Mouse (Mus musculus) midbrain, embryonic 10.5 days (tissue): ENCODE data around the gene Dusp21. TPM values are rescaled to one million over a fixed set of nuclear protein-coding genes. Genes with fewer than 3 reads are reported as not detected.

Source experiments
- DNase-seq: peaks from one replicate; pipeline ENCODE4 v3.0.0-alpha.2; 2017; ENCODE audit warnings: low spot score
- H3K27ac ChIP-seq: fragments of 300-500 bp; sonication (generic); replicated peaks from 2 replicates; pipeline ENCODE4 v1.5.1; 2016; ENCODE audit warnings: mild to moderate bottlenecking
- H3K27me3 ChIP-seq: fragments of 300-500 bp; sonication (generic); 2 replicates; pipeline ENCODE4 v1.6.1; 2016; ENCODE audit warnings: low read depth, mild to moderate bottlenecking; ENCODE audit not compliant: poor library complexity, severe bottlenecking
- H3K36me3 ChIP-seq: fragments of 300-500 bp; sonication (generic); 2 replicates; pipeline ENCODE4 v1.6.1; 2016; ENCODE audit warnings: mild to moderate bottlenecking, moderate library complexity
- H3K4me1 ChIP-seq: fragments of 300-500 bp; sonication (generic); 2 replicates; pipeline ENCODE4 v1.6.1; 2016
- H3K4me3 ChIP-seq: fragments of 300-500 bp; sonication (generic); 2 replicates; pipeline ENCODE4 v1.5.1; 2016; ENCODE audit warnings: mild to moderate bottlenecking, moderate library complexity
- H3K9me3 ChIP-seq: fragments of 300-500 bp; sonication (generic); replicated peaks from 2 replicates; pipeline ENCODE4 v1.6.1; 2016; ENCODE audit warnings: mild to moderate bottlenecking
- WGBS: fragments of 180-500 bp; shearing (Covaris S2); methylation state at CpG from one replicate; pipeline ENCODE4 v1.1.7; 2016; 5-methylcytosine and 5-hydroxymethylcytosine counted together
- polyA plus RNA-seq: library from polyadenylated mRNA; unstranded; fragments of >200 nt; fragmentation: Nextera tagmentation; extraction: Ambion mirVana; gene quantifications from 2 replicates; pipeline ENCODE4 v1.2.1, GENCODE M21; 2016

The Dusp21 gene
- not detected in 2 replicates for polyA plus RNA-seq

DNA sequence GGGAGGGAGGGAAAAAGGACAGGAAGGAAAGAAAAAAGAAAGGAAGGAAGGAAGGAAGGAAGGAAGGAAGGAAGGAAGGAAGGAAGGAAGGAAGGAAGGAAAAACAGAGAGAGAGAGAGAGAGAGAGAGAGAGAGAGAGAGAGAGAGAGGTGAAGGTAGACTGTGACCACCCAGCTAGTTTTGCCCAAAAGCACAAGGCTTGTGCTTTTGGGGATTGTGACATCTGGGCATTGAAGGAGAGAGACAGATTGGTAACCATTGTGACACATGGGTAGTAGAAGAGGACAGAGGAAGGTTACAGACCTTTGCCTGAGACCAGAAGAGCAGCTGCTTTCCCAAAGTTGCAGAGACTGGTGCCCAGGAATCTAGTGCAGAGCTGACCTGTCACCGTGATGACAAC, at the start of gene Dusp21:
TSS of gene Dusp21 (plus strand) at position 301 of the 400 bp plus-strand sequence.
- Histone ChIP-seq H3K4me3 (no peak within 1 kb of the TSS), H3K27ac (no peak within 1 kb of the TSS), H3K36me3 (no peaks in the 10 kb centered on the region), H3K27me3 (no peaks in the 10 kb centered on the region), H3K4me1 (no peaks in the 10 kb centered on the region), H3K9me3 (no peaks in the 10 kb centered on the region)
- DNase-seq = no peak
- WGBS = 96% methylated on average over 1 of the region's 1 CpGs

DNA sequence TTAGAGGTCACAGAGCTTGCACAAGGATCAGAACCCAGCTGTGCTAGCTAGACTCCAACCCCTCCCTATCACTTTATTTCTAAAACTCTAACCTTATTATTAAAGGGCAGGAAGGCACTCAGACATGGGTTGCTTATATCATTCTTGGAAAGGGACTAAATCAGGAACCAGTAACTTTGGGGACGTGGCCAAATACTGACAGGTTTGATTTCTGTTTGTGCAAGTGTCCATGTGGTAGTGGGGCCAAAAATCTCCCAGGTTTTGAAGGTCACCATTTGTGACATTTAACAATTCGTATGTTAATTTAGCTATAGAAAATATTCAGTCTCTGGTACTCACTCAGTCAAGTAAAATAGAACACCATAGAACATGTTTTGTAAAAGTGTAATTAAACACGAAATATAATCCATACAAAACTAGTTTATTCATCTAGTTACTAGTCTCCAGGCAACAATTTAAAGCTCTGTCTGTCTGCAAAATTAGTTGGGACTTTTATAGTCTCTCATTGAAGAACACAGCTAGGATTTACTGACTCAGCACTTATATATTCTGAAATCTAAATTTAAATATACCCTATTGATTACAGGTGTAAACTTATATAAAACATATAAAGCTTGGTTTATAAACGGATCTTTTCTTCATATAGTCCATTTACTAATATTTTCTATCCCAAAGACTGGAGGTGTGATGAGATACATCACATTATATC, 15.2 kb downstream of the Dusp21 start:
- no peak for DNase-seq
- Histone ChIP-seq H3K27me3 (no peaks in the 10 kb centered on the region), H3K9me3 (no peaks in the 10 kb centered on the region), H3K4me3 (peak overlapping the region; percentile 87), H3K36me3 (no peaks in the 10 kb centered on the region), H3K27ac (no peak overlapping the region), H3K4me1 (peaks cover 3% of the 10 kb centered on the region; the same call in 1 of the 2 replicates)
- WGBS = 62% methylated on average over 4 of the region's 4 CpGs

DNA sequence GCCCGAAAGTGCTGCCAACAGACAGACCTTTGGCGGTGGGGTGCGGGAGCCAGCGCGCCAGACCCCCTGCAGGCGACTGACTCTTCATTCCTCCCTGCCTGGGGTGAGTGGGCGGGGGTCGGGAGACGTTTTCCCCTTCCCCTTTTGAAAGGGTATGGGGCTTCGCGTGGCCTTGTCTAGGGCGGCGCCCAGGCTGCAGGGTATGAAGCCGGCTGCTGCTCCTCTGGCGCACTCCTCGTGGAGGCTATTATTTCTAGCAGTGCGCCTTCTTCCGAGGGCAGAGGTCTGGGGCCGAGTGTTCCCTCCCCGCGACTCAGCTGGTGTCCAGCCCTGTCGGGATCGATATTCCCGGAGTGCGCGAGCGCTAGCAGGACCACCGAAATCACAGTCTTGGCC, 16.1 kb downstream of the Dusp21 start:
- H3K4me1 ChIP-seq = peaks cover 3% of the 10 kb centered on the region; the same call in 1 of the 2 replicates
- H3K27ac ChIP-seq = peak overlapping the region; percentile 96
- H3K9me3 ChIP-seq = no peaks in the 10 kb centered on the region
- peak overlapping the region; percentile 87 for H3K4me3 ChIP-seq
- H3K36me3 ChIP-seq = no peaks in the 10 kb centered on the region
- no peak for DNase-seq
- H3K27me3 ChIP-seq = no peaks in the 10 kb centered on the region
- under 1% methylated on average over 28 of the region's 28 CpGs for WGBS

DNA sequence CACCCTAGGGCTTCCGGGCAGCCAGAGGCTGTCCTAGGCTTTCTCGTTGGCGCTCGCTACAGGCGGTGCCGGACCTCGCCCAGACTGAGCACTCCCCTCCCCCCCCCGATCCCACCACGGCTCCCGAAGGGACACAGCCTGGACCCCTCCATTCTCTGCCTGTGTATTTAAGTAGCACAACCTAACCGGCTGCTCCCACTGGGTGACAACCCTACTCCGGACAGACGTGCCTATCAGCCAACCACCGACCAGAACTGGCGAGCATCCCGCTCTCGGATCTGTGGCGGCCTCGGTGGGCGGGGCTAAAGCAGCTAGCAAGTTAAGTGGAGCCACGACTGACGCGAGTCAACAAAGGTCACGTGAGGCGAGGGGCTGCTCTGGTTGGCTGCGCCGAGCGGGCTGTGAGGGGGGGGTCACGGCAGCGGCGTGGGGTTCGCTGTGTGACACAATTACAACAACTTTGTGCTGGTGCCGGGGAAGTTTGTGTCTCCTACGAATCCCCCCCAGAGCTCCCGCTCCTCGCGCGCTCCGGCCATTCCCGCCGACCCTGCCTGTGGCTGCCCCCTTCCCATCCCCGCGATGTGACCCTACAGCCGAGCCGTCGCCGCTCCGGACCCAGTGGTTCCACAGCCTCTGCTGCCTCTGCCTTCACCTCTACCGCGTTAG, 16.7 kb downstream of the Dusp21 start, which contains the start of gene Kdm6a:
TSS of gene Kdm6a (plus strand) at position 384 of the 666 bp plus-strand sequence.
- no peaks in the 10 kb centered on the region for H3K9me3 ChIP-seq
- no peaks in the 10 kb centered on the region for H3K27me3 ChIP-seq
- H3K4me1 ChIP-seq = peaks cover 3% of the 10 kb centered on the region; the same call in 1 of the 2 replicates
- H3K4me3 ChIP-seq = peak within 1 kb of the TSS; percentile 87
- DNase-seq = peak; percentile 95
- H3K27ac ChIP-seq = peak within 1 kb of the TSS; percentile 96
- H3K36me3 ChIP-seq = peaks cover 4% of the 10 kb centered on the region; the same call in 1 of the 2 replicates
- 3% methylated on average over 47 of the region's 50 CpGs for WGBS

DNA sequence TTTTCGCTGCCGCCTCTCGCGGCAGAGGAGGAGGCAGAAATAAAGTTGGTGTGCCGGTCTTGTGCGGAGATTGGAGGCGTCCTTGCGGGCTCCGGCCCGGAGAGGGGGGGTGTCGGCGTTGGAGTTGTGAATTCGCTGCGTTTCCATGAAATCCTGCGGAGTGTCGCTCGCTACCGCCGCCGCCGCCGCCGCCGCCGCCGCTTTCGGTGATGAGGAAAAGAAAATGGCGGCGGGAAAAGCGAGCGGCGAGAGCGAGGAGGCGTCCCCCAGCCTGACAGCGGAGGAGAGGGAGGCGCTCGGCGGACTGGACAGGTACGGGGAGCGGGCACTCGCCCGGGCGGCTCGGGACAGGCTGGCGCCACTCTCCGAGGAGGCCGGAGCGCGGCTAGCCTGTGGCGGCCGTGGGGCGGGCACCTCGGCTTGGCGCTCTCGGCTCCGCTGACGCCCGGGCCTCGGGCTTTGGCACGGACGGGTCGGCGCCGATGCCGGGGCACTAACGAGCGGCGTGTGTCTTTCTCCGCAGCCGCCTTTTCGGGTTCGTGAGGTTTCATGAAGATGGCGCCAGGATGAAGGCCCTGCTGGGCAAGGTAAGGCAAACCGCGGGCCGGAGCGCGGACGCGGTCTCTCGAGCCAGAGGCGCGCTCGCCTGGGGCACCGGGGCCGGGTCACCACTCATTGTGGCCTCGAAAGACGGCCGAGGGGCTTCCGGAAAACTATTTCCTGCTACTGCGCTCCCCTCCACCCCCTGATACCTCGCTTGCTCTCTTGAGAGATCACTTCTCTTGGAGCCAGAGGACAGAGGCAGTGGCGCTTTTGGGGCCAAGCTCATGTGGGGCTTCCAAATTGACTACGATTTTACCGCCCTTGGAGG, 17.4 kb downstream of the Dusp21 start:
- Histone ChIP-seq H3K9me3 (no peaks in the 10 kb centered on the region), H3K27ac (peak overlapping the region; percentile 96), H3K27me3 (no peaks in the 10 kb centered on the region), H3K36me3 (peaks cover 5% of the 10 kb centered on the region; the same call in 1 of the 2 replicates), H3K4me3 (peak overlapping the region; percentile 87), H3K4me1 (peaks cover 3% of the 10 kb centered on the region; the same call in 1 of the 2 replicates)
- WGBS = under 1% methylated on average over 86 of the region's 95 CpGs
- DNase-seq = peak; percentile 69

DNA sequence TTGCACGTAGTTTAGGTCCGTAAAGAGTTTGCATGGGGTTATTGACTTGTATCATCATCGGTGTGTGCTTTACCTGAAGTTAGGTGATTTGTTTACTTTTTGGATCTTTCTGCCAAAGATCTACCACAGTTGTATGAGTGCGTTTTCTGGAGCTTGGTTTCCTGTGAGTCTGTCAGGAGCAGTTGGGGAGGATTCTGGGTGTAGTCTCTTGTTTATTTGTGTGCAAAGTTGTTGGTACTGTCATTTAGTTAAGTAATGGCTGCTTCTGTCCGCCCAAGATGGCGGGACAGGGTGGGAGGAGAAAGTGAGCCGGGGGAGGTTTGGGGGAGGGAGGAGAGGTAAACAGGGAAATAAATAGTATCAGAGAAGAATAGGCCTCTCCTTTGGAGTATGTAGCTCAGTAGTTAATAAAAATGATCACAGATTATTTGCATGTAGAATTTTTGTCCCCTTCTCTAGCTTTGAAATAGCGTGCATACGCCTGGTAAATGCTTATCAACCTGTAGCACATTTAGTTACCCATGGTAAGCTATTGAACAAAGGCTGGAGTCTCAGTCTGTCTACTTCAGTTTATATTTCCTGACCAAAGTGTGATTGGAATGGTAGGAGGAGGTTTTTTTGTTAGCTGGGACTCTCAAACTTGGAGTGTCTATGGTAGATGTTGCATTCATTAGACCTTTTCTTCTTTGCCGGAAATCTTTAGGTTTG, 18.4 kb downstream of the Dusp21 start:
- Histone ChIP-seq H3K27ac (peak overlapping the region; percentile 96), H3K4me3 (peak overlapping the region; percentile 87), H3K4me1 (peaks cover 3% of the 10 kb centered on the region; the same call in 1 of the 2 replicates), H3K9me3 (no peaks in the 10 kb centered on the region), H3K36me3 (peaks cover 9% of the 10 kb centered on the region; the same call in 1 of the 2 replicates), H3K27me3 (no peaks in the 10 kb centered on the region)
- 3% methylated on average over 10 of the region's 10 CpGs for WGBS
- peak; percentile 30 for DNase-seq

DNA sequence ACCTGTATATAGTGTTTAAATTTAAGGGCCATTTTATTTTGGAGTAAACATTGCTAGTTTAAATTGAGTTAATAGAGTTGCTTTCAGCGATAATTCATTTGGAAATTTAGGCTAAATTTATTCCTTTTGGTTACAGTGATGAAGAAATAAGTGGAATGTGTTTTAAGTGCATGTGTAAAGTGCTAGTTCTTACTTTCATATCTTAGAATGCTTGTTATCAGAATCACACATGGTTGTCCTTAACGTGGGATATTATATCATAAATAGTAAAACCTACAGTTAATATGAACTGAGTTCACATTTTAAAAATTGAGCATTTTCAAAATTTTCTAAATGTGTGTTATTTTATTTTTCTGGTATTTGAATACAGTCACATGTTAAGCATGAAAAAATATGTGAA, 19.5 kb downstream of the Dusp21 start:
- Histone ChIP-seq H3K36me3 (peaks cover 9% of the 10 kb centered on the region; the same call in 1 of the 2 replicates), H3K9me3 (no peaks in the 10 kb centered on the region), H3K4me3 (peak overlapping the region; percentile 87), H3K27me3 (no peaks in the 10 kb centered on the region), H3K4me1 (peaks cover 3% of the 10 kb centered on the region; the same call in 1 of the 2 replicates), H3K27ac (no peak overlapping the region)
- 87% methylated on average over 2 of the region's 2 CpGs for WGBS
- DNase-seq = no peak

DNA sequence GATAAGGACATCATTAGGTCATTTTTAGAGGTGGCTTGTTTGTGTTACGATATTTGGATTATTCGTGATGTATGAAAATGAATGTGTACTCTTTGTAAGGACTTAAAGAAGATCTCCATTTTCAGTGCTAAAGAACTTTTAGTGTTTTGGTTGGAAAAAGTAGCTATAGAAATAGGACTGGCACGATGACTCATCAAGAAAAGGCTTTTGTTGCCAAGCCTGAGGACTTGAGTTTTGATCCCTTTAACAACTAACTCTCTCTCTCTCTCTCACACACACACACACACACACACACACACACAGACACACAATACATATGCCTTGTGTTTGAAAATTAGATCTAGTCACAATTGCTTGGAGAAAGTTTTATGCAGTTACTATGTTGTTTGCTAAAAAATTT, 21.3 kb downstream of the Dusp21 start:
- no peak for DNase-seq
- Histone ChIP-seq H3K27me3 (no peaks in the 10 kb centered on the region), H3K9me3 (no peaks in the 10 kb centered on the region), H3K4me1 (no peaks in the 10 kb centered on the region), H3K36me3 (peaks cover 14% of the 10 kb centered on the region; the same call in 1 of the 2 replicates), H3K4me3 (no peak overlapping the region), H3K27ac (no peak overlapping the region)
- WGBS = 91% methylated on average over 3 of the region's 3 CpGs

DNA sequence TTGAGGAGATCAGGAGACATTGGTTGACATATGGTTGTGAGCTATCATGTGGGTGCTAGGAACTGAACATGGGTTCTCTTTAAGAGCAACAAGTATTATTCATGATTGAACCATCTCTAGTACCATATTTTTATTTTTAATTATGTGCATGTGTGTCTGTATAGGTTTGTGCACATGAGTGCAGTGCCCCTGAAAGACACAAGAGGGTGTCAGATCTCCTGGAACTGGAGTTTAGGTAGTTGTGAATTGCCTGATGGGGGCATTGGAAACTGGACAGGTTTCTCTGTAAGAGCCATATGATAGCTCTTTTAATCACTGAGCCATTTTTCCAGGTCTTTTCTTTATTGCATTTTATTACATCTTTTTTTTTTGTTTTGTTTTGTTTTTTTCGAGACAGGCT, 23.3 kb downstream of the Dusp21 start:
- no peaks in the 10 kb centered on the region for H3K4me1 ChIP-seq
- WGBS = 89% methylated on average over 1 of the region's 1 CpGs
- DNase-seq = no peak
- peaks cover 14% of the 10 kb centered on the region; the same call in 1 of the 2 replicates for H3K36me3 ChIP-seq
- H3K27me3 ChIP-seq = no peaks in the 10 kb centered on the region
- no peak overlapping the region for H3K27ac ChIP-seq
- no peaks in the 10 kb centered on the region for H3K9me3 ChIP-seq
- no peak overlapping the region for H3K4me3 ChIP-seq

DNA sequence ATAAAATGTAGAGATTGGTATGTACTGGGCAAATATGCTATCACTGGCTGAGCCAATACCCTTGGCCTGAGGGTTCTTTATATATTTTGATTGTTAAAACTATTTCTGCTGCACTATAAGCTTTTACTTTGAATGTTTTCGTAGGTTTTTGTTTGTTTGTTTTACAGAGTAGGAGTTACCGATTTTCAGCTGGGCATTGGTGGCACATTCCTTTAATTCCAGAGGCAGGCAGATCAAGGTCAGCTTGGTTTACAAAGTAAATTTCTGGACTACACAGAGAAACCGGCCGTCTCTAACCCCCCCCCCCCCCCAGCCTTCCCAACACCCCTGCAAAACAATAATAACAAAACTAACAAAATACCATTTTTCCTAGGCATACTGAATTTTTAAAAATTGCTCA, 29.2 kb downstream of the Dusp21 start:
- WGBS = 89% methylated on average over 4 of the region's 4 CpGs
- no peak overlapping the region for H3K27ac ChIP-seq
- DNase-seq = no peak
- no peaks in the 10 kb centered on the region for H3K27me3 ChIP-seq
- H3K9me3 ChIP-seq = no peaks in the 10 kb centered on the region
- H3K36me3 ChIP-seq = peaks cover 5% of the 10 kb centered on the region; the same call in 1 of the 2 replicates
- no peak overlapping the region for H3K4me3 ChIP-seq
- H3K4me1 ChIP-seq = no peaks in the 10 kb centered on the region

DNA sequence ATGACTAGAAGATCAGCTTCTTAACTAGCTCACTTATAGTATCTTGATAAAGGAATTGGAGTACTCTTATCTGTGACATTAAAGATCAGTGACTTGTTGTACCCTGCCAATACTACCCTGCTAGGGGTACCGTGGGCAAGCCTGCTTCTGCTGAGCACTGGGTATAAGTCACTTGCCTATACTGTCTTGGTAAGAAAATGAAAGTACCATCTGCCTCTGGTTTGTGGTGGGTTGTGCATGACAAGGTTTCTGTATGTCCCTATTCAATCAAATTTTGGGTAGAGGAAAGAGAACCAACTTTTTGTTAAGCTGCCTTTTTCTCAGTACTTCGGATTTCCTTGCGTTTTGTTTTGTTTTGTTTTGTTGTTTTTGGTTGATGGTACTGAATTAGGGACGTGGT, 32.1 kb downstream of the Dusp21 start:
- Histone ChIP-seq H3K27ac (no peak overlapping the region), H3K4me3 (no peak overlapping the region), H3K27me3 (no peaks in the 10 kb centered on the region), H3K4me1 (no peaks in the 10 kb centered on the region), H3K36me3 (no peaks in the 10 kb centered on the region), H3K9me3 (no peaks in the 10 kb centered on the region)
- 83% methylated on average over 4 of the region's 4 CpGs for WGBS
- no peak for DNase-seq

DNA sequence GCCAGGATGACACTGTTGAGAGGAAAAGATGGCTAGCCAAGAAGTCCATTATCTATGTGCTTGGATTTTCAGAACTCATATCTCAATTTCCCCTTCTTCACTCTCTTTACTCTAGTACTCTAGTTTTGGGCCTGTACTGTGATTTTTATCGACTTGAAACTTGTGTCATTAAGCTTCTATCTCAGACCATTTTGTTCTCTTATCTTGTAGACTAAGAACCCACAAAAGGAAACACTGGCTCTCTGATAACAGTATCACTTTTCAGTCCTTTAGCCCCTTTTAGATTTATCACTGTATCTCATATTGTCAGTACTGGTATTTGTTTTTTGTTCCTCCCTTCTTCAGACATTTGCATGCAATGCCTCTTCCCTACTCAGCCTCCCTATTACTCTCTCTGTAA, 33.8 kb downstream of the Dusp21 start:
- 83% methylated on average over 1 of the region's 1 CpGs for WGBS

More for the DNA sequence above, 33.8 kb downstream of the Dusp21 start:
- Histone ChIP-seq H3K4me3 (no peak overlapping the region), H3K27me3 (no peaks in the 10 kb centered on the region), H3K9me3 (no peaks in the 10 kb centered on the region), H3K36me3 (no peaks in the 10 kb centered on the region), H3K27ac (no peak overlapping the region), H3K4me1 (no peaks in the 10 kb centered on the region)
- no peak for DNase-seq
